Mouse (Mus musculus) heart, embryonic 16.5 days (tissue): ENCODE data around the gene Tacc3. TPM values are rescaled to one million over a fixed set of nuclear protein-coding genes. Genes with fewer than 3 reads are reported as not detected.

Experiments
- ATAC-seq: fragments of 200-750 bp; cut with Nextera tagmentation; replicated peaks from 2 replicates; pipeline ENCODE4 v1.8.0; 2017; ENCODE audit warnings: moderate number of reproducible peaks; ENCODE audit not compliant: insufficient read depth, low FRiP score; ENCODE audit errors: extremely low read depth
- H3K27ac ChIP-seq: fragments of 300-500 bp; sonication (generic); 2 replicates; pipeline ENCODE4 v1.5.1; 2014; ENCODE audit warnings: mild to moderate bottlenecking, low read length, control low read depth, moderate library complexity
- H3K27me3 ChIP-seq: fragments of 300-500 bp; sonication (generic); 2 replicates; pipeline ENCODE4 v1.6.1; 2014; ENCODE audit warnings: low read length, mixed read lengths; ENCODE audit not compliant: control insufficient read depth, insufficient read depth
- H3K36me3 ChIP-seq: fragments of 300-500 bp; sonication (generic); 2 replicates; pipeline ENCODE4 v1.6.1; 2014; ENCODE audit not compliant: control insufficient read depth, insufficient read depth
- H3K4me1 ChIP-seq: fragments of 300-500 bp; sonication (generic); 2 replicates; pipeline ENCODE4 v1.6.1; 2014; ENCODE audit warnings: low read length, mixed read lengths; ENCODE audit not compliant: control insufficient read depth, insufficient read depth
- H3K4me2 ChIP-seq: fragments of 300-500 bp; sonication (generic); 2 replicates; pipeline ENCODE4 v1.6.1; 2014; ENCODE audit warnings: low read depth, mild to moderate bottlenecking, control low read depth, low read length
- H3K4me3 ChIP-seq: fragments of 300-500 bp; sonication (generic); 2 replicates; pipeline ENCODE4 v1.5.1; 2014; ENCODE audit warnings: mild to moderate bottlenecking, control low read depth, low read length
- H3K9ac ChIP-seq: fragments of 300-500 bp; sonication (generic); 2 replicates; pipeline ENCODE4 v1.6.1; 2014; ENCODE audit warnings: low read length, control low read depth
- H3K9me3 ChIP-seq: fragments of 300-500 bp; sonication (generic); replicated peaks from 2 replicates; pipeline ENCODE4 v1.6.1; 2016; ENCODE audit warnings: low read length; ENCODE audit not compliant: control insufficient read depth
- WGBS: fragments of 180-500 bp; shearing (Covaris S2); extraction: QIAGEN DNeasy Blood & Tissue Kit; methylation state at CpG from one replicate; pipeline ENCODE4 v1.1.7; 2014; 5-methylcytosine and 5-hydroxymethylcytosine counted together
- polyA plus RNA-seq: library from polyadenylated mRNA; unstranded; fragments of >200 nt; fragmentation: Nextera tagmentation; extraction: Ambion mirVana; gene quantifications from 2 replicates; pipeline ENCODE4 v1.2.1, GENCODE M21; 2015

Gene Tacc3
- polyA plus RNA-seq, 1 experiment from 2014 or later: 122 TPM

DNA sequence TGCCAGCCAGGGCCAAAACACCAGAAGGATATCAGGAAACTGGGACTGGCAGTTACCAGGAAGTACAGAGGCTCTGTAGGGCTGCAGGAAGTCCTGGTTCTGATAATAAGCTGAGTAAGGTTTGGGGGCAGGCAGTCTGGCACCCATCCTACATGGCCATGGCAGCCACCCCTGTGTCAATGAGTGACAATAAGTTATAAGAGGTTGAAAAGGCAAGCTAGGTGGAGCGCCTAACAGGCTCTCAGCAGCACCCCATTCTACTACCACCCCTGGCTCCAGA is 48.4 kb downstream of the Tacc3 start:
- Histone ChIP-seq H3K9me3 (no peaks in the 10 kb centered on the region), H3K27ac (no peak overlapping the region), H3K27me3 (no peaks in the 10 kb centered on the region), H3K4me1 (peaks cover 16% of the 10 kb centered on the region), H3K4me3 (no peak overlapping the region), H3K9ac (no peak overlapping the region), H3K4me2 (no peak overlapping the region), H3K36me3 (no peaks in the 10 kb centered on the region)
- ATAC-seq: 0 out of 2 replicates have a peak, but pooled peaks have one; percentile 4
- 88% methylated on average over 1 of the region's 1 CpGs for WGBS

- H3K4me1 ChIP-seq: peaks cover 16% of the 10 kb centered on the region
- no peak for ATAC-seq
- H3K27ac ChIP-seq: no peak overlapping the region
- H3K9me3 ChIP-seq: no peaks in the 10 kb centered on the region
- no peaks in the 10 kb centered on the region for H3K36me3 ChIP-seq
- no peak overlapping the region for H3K4me2 ChIP-seq
- 30% methylated on average over 4 of the region's 4 CpGs for WGBS
- H3K27me3 ChIP-seq: no peaks in the 10 kb centered on the region
- H3K4me3 ChIP-seq: no peak overlapping the region
- no peak overlapping the region for H3K9ac ChIP-seq
Observed at GRCm38 (mm10) chr5:33707163-33707562, 49.2 kb downstream of the Tacc3 start.

- Histone ChIP-seq H3K27ac (no peak overlapping the region), H3K27me3 (no peaks in the 10 kb centered on the region), H3K4me2 (no peak overlapping the region), H3K9me3 (no peaks in the 10 kb centered on the region), H3K4me3 (no peak overlapping the region), H3K9ac (no peak overlapping the region), H3K36me3 (no peaks in the 10 kb centered on the region), H3K4me1 (peaks cover 16% of the 10 kb centered on the region)
- WGBS: 43% methylated on average over 2 of the region's 2 CpGs
- no peak for ATAC-seq
Observed at GRCm38 (mm10) chr5:33709037-33709436, 51.1 kb downstream of the Tacc3 start.

DNA sequence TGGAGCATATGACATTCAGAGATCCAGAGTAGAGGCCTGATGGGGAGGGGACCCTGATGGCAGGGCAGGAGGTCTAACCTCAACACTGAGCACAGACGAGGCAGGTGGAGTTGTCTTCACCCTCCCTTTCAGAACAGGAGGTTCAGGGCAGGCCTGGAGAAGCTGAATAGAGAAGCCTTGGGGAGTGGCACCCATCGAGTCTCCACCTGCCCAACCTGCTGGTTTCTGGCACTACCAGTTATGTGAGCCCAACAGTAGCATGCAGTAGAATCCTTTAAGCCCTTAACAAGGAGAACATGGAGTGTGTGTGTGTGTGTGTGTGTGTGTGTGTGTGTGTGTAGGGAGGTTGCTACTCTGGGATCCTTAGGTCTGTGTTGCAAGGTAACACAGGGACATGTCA is 54.6 kb downstream of the Tacc3 start:
- H3K4me3 ChIP-seq: no peak overlapping the region
- no peak overlapping the region for H3K27ac ChIP-seq
- no peak overlapping the region for H3K9ac ChIP-seq
- H3K4me2 ChIP-seq: no peak overlapping the region
- no peaks in the 10 kb centered on the region; the same call in 1 of the 2 replicates for H3K4me1 ChIP-seq
- H3K36me3 ChIP-seq: no peaks in the 10 kb centered on the region
- 81% methylated on average over 2 of the region's 2 CpGs for WGBS
- ATAC-seq: no peak
- H3K27me3 ChIP-seq: no peaks in the 10 kb centered on the region
- H3K9me3 ChIP-seq: no peaks in the 10 kb centered on the region

DNA sequence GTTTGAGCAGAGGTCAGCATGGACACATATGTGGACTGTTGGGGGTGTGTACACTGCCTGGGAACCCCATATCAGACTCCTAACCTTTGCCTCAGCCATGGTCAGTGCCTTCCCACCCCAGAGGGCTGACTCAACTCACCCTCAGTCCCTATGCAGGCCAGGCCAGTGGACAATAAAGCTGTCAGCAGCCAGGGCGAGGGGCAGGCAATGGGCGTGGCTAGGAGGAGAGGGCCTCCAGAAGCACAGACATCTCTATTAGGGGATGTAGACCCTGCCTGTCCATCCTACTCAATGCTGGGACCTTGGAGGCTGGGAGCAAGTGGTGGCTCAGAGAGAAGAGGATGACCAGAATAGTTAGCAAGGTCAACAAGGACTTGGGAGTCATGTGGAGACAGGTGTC is 57.3 kb downstream of the Tacc3 start:
- no peak for ATAC-seq
- Histone ChIP-seq H3K4me3 (no peak overlapping the region), H3K9me3 (no peaks in the 10 kb centered on the region), H3K27me3 (peaks cover under 1% of the 10 kb centered on the region; the same call in 1 of the 2 replicates), H3K27ac (no peak overlapping the region), H3K9ac (no peak overlapping the region), H3K36me3 (no peaks in the 10 kb centered on the region), H3K4me1 (no peaks in the 10 kb centered on the region), H3K4me2 (no peak overlapping the region)
- WGBS: 48% methylated on average over 2 of the region's 2 CpGs

- peaks cover 6% of the 10 kb centered on the region; the same call in 1 of the 2 replicates for H3K4me1 ChIP-seq
- H3K27me3 ChIP-seq: peaks cover 3% of the 10 kb centered on the region; the same call in 1 of the 2 replicates
- no peaks in the 10 kb centered on the region for H3K9me3 ChIP-seq
- H3K36me3 ChIP-seq: no peaks in the 10 kb centered on the region
- H3K27ac ChIP-seq: no peak overlapping the region
- no peak overlapping the region for H3K4me2 ChIP-seq
- no peak; the same call in 1 of the 2 replicates for ATAC-seq
- no peak overlapping the region for H3K4me3 ChIP-seq
- WGBS: 79% methylated on average over 6 of the region's 6 CpGs
- H3K9ac ChIP-seq: no peak overlapping the region
Observed at GRCm38 (mm10) chr5:33716467-33716866, 58.5 kb downstream of the Tacc3 start.

- H3K9ac ChIP-seq: no peak overlapping the region
- no peaks in the 10 kb centered on the region for H3K9me3 ChIP-seq
- no peak overlapping the region for H3K27ac ChIP-seq
- H3K4me2 ChIP-seq: no peak overlapping the region
- WGBS: 47% methylated on average over 5 of the region's 5 CpGs
- no peak for ATAC-seq
- H3K4me3 ChIP-seq: no peak overlapping the region
- H3K36me3 ChIP-seq: no peaks in the 10 kb centered on the region
- peaks cover 9% of the 10 kb centered on the region for H3K27me3 ChIP-seq
- H3K4me1 ChIP-seq: peaks cover 14% of the 10 kb centered on the region
Observed at GRCm38 (mm10) chr5:33718460-33718859, 60.5 kb downstream of the Tacc3 start.

- WGBS: 6% methylated on average over 8 of the region's 8 CpGs
- Histone ChIP-seq H3K4me3 (peak overlapping the region; percentile 60), H3K4me2 (peak overlapping the region; percentile 98), H3K27ac (no peak overlapping the region), H3K27me3 (peaks cover 25% of the 10 kb centered on the region), H3K9ac (peak overlapping the region; percentile 73; the same call in 1 of the 2 replicates), H3K36me3 (no peaks in the 10 kb centered on the region), H3K4me1 (peaks cover 14% of the 10 kb centered on the region), H3K9me3 (no peaks in the 10 kb centered on the region)
- ATAC-seq: no peak
Observed at GRCm38 (mm10) chr5:33720852-33721490, 63.0 kb downstream of the Tacc3 start.

DNA sequence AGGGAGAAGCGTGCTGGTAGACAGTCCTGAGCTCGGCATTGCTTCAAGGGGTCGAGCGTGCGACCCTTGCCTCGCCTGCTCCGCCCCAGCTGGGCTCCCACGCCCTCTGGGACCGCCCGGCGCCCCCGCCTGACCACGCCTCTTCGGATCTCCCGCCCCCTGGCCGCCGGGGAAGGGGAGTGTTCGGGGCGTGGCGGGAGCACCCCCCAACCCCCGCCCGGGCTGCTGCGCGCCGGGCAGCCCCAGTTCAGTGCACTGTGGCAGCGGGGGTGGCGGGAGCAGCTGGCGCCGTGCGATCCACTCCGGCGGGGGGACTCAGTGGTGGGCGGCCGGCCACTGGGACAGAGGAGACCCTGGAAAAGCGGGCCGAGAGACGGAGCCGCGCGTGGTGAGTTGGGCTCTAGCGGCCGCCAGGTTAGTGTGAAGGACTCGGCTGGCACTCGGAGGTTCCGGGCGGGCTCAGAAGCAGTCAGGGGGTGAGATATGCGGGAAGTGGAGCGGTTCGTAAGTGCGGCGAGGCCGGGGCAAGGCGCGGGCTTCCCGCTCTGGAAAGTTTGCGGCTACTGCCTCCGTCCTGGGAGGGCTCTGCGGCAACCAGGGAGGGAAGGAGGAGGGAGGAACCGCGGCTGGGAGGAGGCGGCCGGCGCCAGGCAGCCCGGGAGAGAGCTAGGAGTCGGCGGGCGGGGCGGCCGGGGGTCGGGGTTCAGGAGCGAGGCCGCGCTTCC is 63.8 kb downstream of the Tacc3 start, which contains the start of gene Fgfr3:
Gene Fgfr3 (plus strand): TSS at position 134 of the 725 bp plus-strand sequence.
- no peaks in the 10 kb centered on the region for H3K9me3 ChIP-seq
- peak; percentile 85 for ATAC-seq
- under 1% methylated on average over 64 of the region's 73 CpGs for WGBS
- H3K4me1 ChIP-seq: peaks cover 14% of the 10 kb centered on the region
- peaks cover 25% of the 10 kb centered on the region for H3K27me3 ChIP-seq
- peak within 1 kb of the TSS; percentile 73 for H3K9ac ChIP-seq
- H3K27ac ChIP-seq: no peak within 1 kb of the TSS
- no peaks in the 10 kb centered on the region for H3K36me3 ChIP-seq
- H3K4me3 ChIP-seq: peak within 1 kb of the TSS; percentile 60
- peak within 1 kb of the TSS; percentile 98 for H3K4me2 ChIP-seq
